Mouse (Mus musculus) limb, embryonic 12.5 days (tissue): ENCODE results near the gene Rnf213. TPM values are rescaled to one million over a fixed set of nuclear protein-coding genes. Genes with fewer than 3 reads are reported as not detected.

Experiments
- ATAC-seq: fragments of 200-750 bp; cut with Nextera tagmentation; 2 replicates; pipeline ENCODE4 v1.8.0; 2017; ENCODE audit warnings: low read depth, moderate TSS enrichment; ENCODE audit not compliant: insufficient number of reproducible peaks, insufficient read depth, low FRiP score, low TSS enrichment
- H3K27ac ChIP-seq: fragments of 300-500 bp; sonication (generic); 2 replicates; pipeline ENCODE4 v1.5.1; 2016; ENCODE audit warnings: mild to moderate bottlenecking, moderate library complexity
- H3K27me3 ChIP-seq: fragments of 300-500 bp; sonication (generic); 2 replicates; pipeline ENCODE4 v1.6.1; 2016; ENCODE audit warnings: mild to moderate bottlenecking, moderate library complexity
- H3K36me3 ChIP-seq: fragments of 300-500 bp; sonication (generic); 2 replicates; pipeline ENCODE4 v1.6.1; 2016; ENCODE audit warnings: mild to moderate bottlenecking, moderate library complexity
- H3K4me1 ChIP-seq: fragments of 300-500 bp; sonication (generic); replicated peaks from 2 replicates; pipeline ENCODE4 v1.6.1; 2016
- H3K4me2 ChIP-seq: fragments of 300-500 bp; sonication (generic); 2 replicates; pipeline ENCODE4 v1.6.1; 2016; ENCODE audit warnings: mild to moderate bottlenecking, moderate library complexity
- H3K4me3 ChIP-seq: fragments of 300-500 bp; sonication (generic); replicated peaks from 2 replicates; pipeline ENCODE4 v1.5.1; 2016; ENCODE audit warnings: mild to moderate bottlenecking
- H3K9ac ChIP-seq: fragments of 300-500 bp; sonication (generic); replicated peaks from 2 replicates; pipeline ENCODE4 v1.6.1; 2016; ENCODE audit warnings: mild to moderate bottlenecking, moderate library complexity
- H3K9me3 ChIP-seq: fragments of 300-500 bp; sonication (generic); 2 replicates; pipeline ENCODE4 v1.6.1; 2016; ENCODE audit warnings: mild to moderate bottlenecking, moderate library complexity
- WGBS: fragments of 180-500 bp; shearing (Covaris S2); methylation state at CpG from one replicate; pipeline ENCODE4 v1.1.7; 2016; 5-methylcytosine and 5-hydroxymethylcytosine counted together
- polyA plus RNA-seq: library from polyadenylated mRNA; unstranded; fragments of >200 nt; fragmentation: Nextera tagmentation; extraction: Ambion mirVana; gene quantifications from 2 replicates; pipeline ENCODE4 v1.2.1, GENCODE M21; 2016

Gene Rnf213
- polyA plus RNA-seq = 2.6 and 3.4 TPM in 2 replicates

DNA sequence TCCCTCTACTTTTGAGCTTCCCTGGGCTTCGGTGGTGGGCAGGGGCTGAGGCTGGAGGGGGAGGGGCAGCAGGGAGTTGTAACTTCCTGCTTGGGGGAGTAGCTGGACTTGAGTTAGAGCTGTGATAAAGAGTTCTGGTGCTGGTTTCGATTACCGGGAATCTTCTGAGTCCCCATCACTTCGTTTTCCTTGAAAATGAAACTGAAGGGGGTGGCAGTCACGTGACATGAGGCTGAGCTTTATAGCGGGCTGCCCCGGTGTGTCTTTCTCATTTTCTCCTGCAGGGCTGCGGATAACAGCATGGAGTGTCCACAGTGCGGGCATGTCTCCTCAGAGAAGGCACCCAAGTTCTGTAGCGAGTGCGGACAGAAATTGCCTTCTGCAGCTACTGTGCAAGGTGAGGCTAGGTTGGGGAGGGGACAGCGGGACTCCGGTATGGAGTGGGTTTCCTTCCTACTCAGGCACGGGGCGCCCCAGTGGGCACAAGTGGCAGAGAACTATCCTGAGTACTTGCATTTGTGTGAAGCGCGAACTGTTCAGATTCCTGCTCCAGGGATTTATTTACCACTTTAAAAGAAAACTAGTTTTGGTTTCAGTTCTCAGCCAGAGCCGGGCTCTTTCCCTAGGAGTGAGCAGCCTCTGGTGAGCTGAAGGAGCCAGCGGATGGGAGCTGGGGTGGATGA lies at the start of gene Rnf213:
TSS of gene Rnf213 (plus strand) at position 301 of the 683 bp plus-strand sequence.
- H3K27ac ChIP-seq = no peak within 1 kb of the TSS; the same call in 1 of the 2 replicates

DNA sequence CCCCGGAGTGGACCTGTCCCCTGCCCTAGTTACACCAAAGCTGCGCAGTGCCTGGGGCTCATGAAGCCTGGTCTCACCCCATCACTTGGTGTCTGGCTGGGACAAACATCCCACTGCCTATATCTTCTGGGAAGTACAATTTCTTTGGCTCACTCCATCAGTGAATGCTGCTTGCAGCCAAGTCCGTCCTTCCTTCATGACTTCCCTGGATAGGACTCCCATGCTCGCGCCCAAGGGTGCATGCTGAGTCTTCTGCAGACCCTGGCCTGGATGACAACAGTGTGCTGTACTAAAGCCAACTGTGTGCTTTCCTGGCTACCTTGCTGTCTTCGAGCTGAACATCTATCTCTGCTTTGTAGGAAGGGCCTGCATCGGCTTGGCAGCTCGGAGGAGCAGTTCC lies 48.7 kb upstream of the Rnf213 start:
- H3K4me1 ChIP-seq = no peaks in the 10 kb centered on the region
- no peak for ATAC-seq
- peak overlapping the region; percentile 24; the same call in 1 of the 2 replicates for H3K9ac ChIP-seq
- WGBS = 81% methylated on average over 8 of the region's 8 CpGs
- peaks cover 6% of the 10 kb centered on the region; the same call in 1 of the 2 replicates for H3K36me3 ChIP-seq
- H3K9me3 ChIP-seq = no peaks in the 10 kb centered on the region
- H3K4me2 ChIP-seq = no peak overlapping the region
- H3K27me3 ChIP-seq = 0 out of 2 replicates have a peak, but pooled peaks cover 3% of the 10 kb centered on the region
- H3K27ac ChIP-seq = no peak overlapping the region
- H3K4me3 ChIP-seq = no peak overlapping the region

More for the DNA sequence above, at the start of gene Rnf213:
- Histone ChIP-seq H3K36me3 (no peaks in the 10 kb centered on the region), H3K27me3 (peaks cover 81% of the 10 kb centered on the region), H3K9ac (peak within 1 kb of the TSS; percentile 50), H3K4me1 (peaks cover 32% of the 10 kb centered on the region), H3K9me3 (no peaks in the 10 kb centered on the region), H3K4me3 (peak within 1 kb of the TSS; percentile 49), H3K4me2 (peak within 1 kb of the TSS; percentile 86)
- ATAC-seq = no peak
- WGBS = under 1% methylated on average over 19 of the region's 19 CpGs

DNA sequence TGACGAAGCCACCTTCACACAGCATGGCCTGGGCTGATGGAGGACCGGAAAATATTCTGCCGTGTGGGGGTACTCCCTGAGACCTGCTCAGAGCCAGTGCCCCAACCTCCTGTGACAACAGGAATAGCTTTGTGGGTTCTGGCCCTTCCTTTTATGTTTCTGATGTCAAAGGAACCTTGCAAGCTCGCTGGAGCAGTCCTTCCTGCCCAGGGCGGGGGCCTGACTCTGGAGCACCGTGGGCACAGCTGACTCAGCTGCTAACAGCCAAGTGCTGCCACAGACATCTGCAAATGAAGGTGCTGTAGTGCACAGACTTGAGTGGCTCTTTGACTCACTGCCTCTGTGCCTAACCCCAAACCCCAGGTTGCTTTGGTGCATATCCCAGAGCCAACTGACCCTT lies 48.0 kb upstream of the Rnf213 start:
- Histone ChIP-seq H3K9ac (no peak overlapping the region), H3K9me3 (no peaks in the 10 kb centered on the region), H3K27me3 (0 out of 2 replicates have a peak, but pooled peaks cover 3% of the 10 kb centered on the region), H3K4me1 (no peaks in the 10 kb centered on the region), H3K4me2 (no peak overlapping the region), H3K36me3 (peaks cover 6% of the 10 kb centered on the region; the same call in 1 of the 2 replicates), H3K4me3 (no peak overlapping the region), H3K27ac (no peak overlapping the region)
- WGBS = 69% methylated on average over 6 of the region's 6 CpGs
- no peak for ATAC-seq

DNA sequence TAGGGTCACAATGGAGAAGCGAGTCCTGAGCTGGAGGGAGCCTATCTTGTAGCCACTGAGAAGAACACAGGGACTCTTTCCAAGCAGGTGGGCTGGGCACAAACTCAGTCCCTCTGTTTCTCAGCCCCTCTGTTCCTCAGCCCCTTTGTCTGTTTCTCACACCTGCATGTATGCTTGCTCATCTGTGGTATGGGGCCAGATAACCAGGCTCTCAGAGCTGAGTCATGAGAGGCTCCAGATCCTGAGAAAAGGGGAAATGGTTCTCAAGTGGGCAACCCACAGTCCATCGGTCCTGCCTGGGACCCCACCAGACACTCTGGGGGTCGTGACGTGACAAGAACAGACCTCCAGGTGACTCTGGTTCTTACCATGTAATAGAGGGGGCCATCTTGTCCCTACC lies 45.8 kb upstream of the Rnf213 start:
- Histone ChIP-seq H3K36me3 (peaks cover 6% of the 10 kb centered on the region; the same call in 1 of the 2 replicates), H3K9me3 (no peaks in the 10 kb centered on the region), H3K4me2 (no peak overlapping the region), H3K4me3 (no peak overlapping the region), H3K27ac (no peak overlapping the region), H3K9ac (no peak overlapping the region), H3K4me1 (no peaks in the 10 kb centered on the region), H3K27me3 (no peaks in the 10 kb centered on the region)
- 84% methylated on average over 4 of the region's 4 CpGs for WGBS
- ATAC-seq = no peak

DNA sequence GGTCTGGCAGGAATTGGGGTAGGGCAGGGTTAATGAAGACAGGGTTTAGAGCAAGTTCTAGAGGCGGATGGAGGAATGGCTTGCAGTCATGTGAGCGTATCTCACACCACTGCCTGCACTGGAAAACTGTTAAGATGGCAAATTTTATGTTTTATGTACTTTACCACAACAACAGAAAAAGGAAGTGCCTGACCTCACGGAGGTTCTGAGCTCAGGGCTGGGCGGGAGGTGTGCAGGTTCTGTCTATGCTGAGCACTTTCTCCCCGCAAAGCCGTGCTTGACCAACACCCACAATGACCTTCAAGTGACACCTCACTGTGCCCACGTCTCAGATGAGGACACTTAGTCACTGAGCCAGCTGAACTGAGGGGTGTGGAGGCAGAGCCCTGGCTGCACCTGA lies 40.8 kb upstream of the Rnf213 start:
- Histone ChIP-seq H3K27me3 (peaks cover 4% of the 10 kb centered on the region; the same call in 1 of the 2 replicates), H3K36me3 (no peaks in the 10 kb centered on the region; the same call in 1 of the 2 replicates), H3K4me2 (no peak overlapping the region), H3K4me3 (no peak overlapping the region), H3K27ac (no peak overlapping the region), H3K4me1 (peaks cover 17% of the 10 kb centered on the region), H3K9me3 (no peaks in the 10 kb centered on the region), H3K9ac (no peak overlapping the region)
- ATAC-seq = no peak
- WGBS = 78% methylated on average over 7 of the region's 7 CpGs

DNA sequence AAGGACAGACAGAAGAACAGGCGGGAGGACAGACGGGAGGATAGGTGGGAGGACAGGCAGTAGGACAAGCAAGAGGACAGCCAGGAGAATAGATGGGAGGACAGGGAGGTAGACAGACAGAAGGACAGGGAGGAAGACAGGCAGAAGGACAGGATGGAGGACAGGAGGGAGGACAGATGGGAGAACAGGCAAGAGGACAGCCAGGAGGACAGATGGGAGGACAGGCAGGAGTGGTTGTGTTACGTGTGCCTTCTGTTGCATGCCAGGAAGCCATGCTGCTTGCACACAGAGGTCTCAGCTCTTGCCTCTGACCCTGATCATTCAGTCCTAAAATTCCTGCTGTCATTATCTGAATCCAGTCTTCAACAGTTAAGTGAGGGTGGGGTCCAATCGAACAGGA lies 39.0 kb upstream of the Rnf213 start:
- peaks cover 11% of the 10 kb centered on the region for H3K36me3 ChIP-seq
- H3K27me3 ChIP-seq = peaks cover 4% of the 10 kb centered on the region; the same call in 1 of the 2 replicates
- H3K9ac ChIP-seq = no peak overlapping the region; the same call in 1 of the 2 replicates
- no peak overlapping the region for H3K4me3 ChIP-seq
- H3K4me1 ChIP-seq = peaks cover 17% of the 10 kb centered on the region
- no peak for ATAC-seq
- WGBS = 80% methylated on average over 4 of the region's 4 CpGs
- H3K4me2 ChIP-seq = no peak overlapping the region
- H3K27ac ChIP-seq = no peak overlapping the region
- no peaks in the 10 kb centered on the region for H3K9me3 ChIP-seq

DNA sequence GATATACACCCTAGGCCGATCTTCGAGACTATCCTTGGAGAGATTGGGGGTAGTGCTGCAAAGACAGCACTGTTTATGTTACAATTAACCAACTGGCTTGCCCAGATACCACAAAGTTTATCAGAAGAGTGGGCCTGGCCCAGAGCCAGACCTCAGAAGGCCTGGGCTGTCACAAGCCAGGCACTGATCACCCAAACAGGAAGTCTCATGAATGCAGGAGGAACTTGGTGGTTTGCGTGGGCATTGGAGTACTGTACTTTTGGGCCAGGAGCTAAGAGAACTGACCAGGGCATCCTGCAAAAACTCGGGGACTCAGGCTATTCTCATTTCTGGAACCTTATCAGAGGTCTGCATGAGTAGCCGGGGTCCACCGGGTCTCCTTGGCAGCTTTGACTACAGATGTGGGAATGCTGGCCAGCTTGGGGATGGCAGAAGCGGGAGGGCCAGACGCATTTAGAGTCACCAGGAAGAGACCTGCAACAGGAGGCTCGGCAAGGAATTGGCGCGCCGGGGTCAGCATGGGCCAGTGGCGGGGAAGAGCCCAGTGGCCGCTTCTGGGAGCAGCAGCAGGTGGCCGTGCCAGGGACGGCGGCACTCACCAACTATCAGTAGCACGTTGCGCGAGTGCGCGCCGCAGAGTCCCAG lies 38.0 kb upstream of the Rnf213 start:
- Histone ChIP-seq H3K4me2 (peak overlapping the region; percentile 95), H3K27ac (peak overlapping the region; percentile 78), H3K4me3 (peak overlapping the region; percentile 69), H3K27me3 (peaks cover 4% of the 10 kb centered on the region; the same call in 1 of the 2 replicates), H3K9ac (peak overlapping the region; percentile 84), H3K9me3 (no peaks in the 10 kb centered on the region), H3K36me3 (peaks cover 21% of the 10 kb centered on the region), H3K4me1 (peaks cover 17% of the 10 kb centered on the region)
- no peak for ATAC-seq
- 6% methylated on average over 23 of the region's 23 CpGs for WGBS

DNA sequence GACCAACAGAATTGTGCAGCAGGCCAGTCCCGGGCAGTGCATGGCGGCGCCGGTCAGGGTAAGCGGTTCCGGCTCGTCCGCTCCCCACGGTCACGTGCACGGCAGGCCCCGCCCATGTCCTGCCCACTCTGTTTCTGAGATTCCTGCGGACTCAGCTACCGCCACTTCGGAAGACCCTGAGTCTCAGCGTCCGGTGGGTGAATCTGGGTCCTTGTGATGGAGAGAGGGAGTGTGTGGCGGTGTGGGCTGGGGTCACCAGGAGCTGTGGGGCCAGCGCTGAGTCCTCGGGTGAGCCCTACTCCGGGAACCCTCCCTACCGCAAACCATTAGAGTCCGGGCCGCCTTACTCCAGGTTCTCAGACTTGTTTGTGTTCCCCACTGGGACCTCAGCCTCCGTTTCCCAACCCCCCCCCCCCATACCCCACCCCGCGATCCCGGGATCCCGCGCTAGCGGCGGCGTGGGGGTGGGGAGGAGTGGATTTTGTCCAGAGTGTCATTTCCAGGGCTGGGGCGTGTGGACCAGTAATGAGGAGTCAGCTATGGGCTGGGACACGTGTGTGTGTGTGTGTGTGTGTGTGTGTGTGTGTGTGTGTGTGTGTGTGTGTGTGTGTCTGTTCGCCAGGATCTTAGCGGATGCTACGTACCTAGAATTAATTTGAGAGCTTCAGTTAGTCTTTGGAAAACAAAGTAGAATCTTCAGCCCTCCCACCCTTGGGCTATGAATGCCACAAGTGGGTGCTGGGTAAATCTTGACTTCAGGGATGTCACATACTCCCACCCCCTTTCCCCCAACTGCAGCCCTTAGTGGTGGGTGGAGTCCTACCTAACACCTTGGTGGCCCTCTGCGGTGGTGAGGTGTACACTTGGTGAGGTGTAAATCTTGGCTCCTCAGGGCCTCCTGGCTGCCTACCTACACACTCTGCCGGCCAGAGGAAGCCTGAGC lies 37.2 kb upstream of the Rnf213 start, which contains the start of the genes Sgsh and Slc26a11:
TSS of gene Sgsh (minus strand) at position 94 of the 943 bp plus-strand sequence.
TSS of gene Slc26a11 (plus strand) at position 115 of the 943 bp plus-strand sequence.
- peak; percentile 85 for ATAC-seq
- peak within 1 kb of the TSS; percentile 78 for H3K27ac ChIP-seq
- peaks cover 17% of the 10 kb centered on the region for H3K4me1 ChIP-seq
- H3K4me2 ChIP-seq = peak within 1 kb of the TSS; percentile 95
- H3K9ac ChIP-seq = peak within 1 kb of the TSS; percentile 84
- H3K36me3 ChIP-seq = peaks cover 25% of the 10 kb centered on the region
- H3K27me3 ChIP-seq = peaks cover 4% of the 10 kb centered on the region; the same call in 1 of the 2 replicates
- H3K4me3 ChIP-seq = peak within 1 kb of the TSS; percentile 69
- WGBS = 2% methylated on average over 40 of the region's 40 CpGs
- no peaks in the 10 kb centered on the region for H3K9me3 ChIP-seq

DNA sequence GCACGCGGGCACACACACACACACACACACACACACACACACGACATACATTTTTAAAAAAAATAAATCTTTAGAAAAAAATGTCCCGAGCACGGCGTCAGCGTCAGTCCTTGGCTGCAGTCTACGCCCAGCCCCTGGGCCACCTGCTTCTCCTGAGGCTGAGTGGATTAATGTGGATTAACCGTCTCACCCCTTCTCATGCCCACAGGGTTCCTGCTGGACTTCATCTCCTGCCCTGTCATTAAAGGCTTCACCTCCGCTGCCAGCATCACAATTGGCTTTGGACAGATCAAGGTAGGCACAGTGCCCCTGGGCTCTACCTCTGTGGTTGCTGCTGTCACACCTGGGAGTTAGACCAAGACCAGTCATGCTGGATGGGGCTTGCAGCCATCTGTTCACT lies 33.8 kb upstream of the Rnf213 start:
- no peak overlapping the region for H3K4me3 ChIP-seq
- H3K27me3 ChIP-seq = no peaks in the 10 kb centered on the region
- peaks cover 17% of the 10 kb centered on the region for H3K4me1 ChIP-seq
- H3K36me3 ChIP-seq = peaks cover 43% of the 10 kb centered on the region
- WGBS = 89% methylated on average over 10 of the region's 10 CpGs
- H3K9ac ChIP-seq = no peak overlapping the region
- H3K27ac ChIP-seq = no peak overlapping the region
- ATAC-seq = no peak
- H3K9me3 ChIP-seq = no peaks in the 10 kb centered on the region
- H3K4me2 ChIP-seq = no peak overlapping the region

DNA sequence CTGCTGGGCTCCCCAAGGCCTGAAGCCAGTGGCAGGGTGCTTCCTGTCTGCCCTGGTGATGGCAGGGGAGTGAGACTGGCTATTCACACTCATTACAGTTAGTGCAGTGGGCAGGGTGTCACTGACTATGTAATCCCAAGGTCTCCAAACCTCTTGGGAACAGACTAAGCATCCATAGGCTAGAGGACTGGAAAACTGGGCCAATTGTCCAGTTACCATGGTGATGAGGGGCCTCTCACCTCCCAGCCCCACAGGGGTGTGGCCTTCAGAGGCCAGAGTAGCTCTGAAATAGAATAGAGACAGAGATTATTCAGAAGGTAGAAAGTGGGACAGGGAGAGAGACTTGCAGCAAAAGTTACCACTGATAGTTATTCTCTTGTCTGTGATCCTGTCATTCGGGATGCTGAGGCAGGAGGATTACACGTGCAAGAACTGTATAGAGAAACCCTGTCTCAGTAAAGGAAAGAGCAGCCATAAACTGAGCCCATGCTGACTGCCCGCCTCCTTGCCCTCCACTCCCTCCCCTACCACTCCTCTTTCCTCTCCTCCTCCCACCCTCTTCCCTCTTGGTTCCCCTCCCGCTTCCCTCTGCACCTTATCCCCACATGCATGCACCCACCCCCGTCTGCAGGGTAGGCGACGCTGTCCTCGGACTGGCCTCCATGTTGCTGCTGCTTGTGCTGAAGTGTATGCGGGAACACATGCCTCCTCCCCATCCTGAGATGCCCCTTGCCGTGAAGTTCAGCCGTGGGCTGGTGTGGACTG lies 29.9 kb upstream of the Rnf213 start:
- Histone ChIP-seq H3K9me3 (no peaks in the 10 kb centered on the region), H3K27ac (no peak overlapping the region), H3K4me3 (no peak overlapping the region), H3K4me2 (peak overlapping the region; percentile 17; the same call in 1 of the 2 replicates), H3K4me1 (no peaks in the 10 kb centered on the region; the same call in 1 of the 2 replicates), H3K36me3 (peaks cover 63% of the 10 kb centered on the region), H3K9ac (no peak overlapping the region), H3K27me3 (no peaks in the 10 kb centered on the region)
- ATAC-seq = no peak
- WGBS = 42% methylated on average over 11 of the region's 11 CpGs
